Mouse (Mus musculus): ENCODE results near the gene Eif4g1.

Gene Eif4g1

DNA sequence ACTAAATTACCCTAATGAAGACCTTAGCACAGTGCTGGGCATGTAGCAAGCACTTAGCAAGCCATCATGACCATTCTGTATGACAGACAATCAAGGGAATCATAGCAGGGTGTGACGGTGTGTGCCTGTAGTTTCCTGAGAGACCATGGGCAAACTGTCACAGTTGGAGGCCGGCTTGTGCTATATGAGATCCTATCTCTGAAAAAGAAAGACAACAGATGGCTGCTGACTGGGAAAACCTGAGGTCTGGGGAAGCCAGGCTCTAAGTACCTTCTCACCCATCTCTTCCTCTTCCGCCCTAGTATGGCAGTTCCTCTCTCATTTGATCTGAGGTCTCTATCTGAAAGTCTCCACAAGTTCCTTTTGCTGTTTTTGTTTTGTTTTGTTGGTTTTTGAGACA is 37.7 kb downstream of the Eif4g1 start:
- no peak for DNase-seq (ENCODE audit: low spot score in 2 of 2)

DNA sequence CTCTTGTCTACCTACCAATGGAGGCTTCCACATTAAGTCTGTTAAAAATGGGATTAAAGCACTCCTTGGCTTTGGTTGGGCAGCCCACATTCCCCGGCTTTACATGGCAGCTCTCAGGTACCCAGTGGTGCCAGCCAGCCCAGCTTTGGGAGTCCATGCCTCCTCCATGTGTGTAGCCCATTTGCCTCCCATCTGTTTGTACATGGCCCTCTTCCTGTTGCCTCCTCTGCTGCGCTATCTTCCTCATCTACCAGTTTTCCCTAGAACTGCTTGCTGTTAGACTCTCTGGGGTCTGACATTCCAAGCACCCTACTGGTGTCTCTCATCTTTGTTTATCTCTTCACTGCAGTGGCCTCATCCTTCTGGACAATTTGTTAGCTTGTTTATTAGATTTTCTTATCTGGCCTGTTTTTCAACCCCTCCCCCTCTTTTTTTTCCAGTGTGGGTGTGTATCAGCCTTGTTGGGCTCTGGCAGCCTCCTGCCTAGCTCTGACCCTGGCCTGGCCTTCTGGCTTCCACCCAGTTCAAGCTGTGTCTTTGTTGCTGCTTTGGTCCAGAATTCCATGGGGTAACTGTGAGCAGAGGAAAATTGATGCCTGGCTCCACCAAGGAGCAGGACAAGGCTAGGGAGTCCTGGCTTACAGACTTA is 38.4 kb downstream of the Eif4g1 start:
- DNase-seq (ENCODE audit: low spot score in 2 of 2), result no peak

DNA sequence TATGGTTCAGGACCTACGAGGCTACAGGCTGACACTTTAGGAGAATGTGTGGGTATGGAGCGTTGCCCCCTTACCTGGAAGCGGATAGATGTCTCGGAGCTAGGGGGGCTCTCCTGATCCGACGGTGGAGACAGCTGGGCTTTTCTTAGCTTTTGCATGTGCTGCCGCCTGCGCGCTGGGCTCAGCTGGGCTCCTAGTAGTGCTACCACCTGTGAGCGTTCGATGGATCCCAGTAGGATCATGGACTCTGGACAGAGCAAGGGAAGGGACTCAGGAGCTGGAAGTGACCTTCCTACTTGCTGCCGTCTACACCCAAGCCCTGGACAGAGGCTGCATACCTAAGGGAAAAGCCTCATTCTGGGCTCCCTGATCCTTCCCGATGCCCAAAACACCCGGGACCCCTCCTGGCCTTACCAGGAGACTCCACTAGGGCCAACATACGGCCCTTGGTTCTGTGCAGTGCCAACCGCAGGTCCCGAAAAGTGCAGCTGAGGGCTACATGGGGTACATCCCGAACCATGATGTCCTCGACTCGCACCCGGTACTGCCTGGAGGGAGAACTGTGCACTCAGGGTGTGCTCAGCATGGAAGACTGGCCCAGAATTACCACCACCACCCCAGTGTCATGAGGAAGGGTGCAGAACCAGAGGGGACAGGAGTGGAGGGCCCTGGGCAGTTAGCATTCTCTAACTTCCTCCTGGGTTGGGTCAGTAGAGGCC is 40.3 kb downstream of the Eif4g1 start:
- DNase-seq (ENCODE audit: low spot score in 2 of 2), result no peak

DNA sequence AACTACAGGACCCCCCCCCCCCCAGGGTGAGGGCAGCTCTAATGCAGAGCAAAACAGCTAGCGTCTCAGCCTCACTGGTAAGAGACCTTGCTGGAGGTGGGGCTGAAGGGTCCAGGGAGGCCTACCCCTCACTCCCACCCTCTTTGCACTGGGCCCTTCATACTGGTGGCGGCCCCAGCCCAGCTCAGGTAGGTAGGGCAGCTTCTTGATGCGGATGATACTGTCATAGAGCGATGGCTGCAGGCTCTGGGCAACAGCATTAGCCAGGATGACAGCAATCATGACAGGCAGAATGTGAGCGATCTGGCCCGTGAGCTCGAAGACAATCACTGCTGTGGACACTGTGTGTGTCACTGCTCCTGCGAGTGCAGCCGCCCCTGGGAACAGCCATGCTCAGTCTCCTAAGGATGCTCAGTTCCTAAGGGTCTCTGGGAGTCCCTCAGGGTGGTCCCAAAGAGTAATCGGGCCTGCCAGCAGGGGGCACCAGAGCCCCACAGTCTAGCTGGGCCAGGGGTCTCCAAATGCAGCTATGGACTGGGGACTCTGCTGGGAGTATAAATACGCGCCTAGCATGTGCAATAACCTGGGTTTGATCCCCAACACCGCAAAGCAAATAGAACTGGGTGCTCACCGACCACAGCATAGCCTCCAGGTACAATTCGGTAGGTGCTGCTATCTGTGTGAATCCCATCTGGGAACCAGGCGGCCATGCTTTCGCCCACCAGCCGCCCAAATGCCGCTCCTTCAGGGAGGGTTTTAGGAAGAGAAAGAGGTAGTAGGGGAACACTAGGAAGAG is 41.0 kb downstream of the Eif4g1 start:
- no peak for DNase-seq (ENCODE audit: low spot score in 2 of 2)

DNA sequence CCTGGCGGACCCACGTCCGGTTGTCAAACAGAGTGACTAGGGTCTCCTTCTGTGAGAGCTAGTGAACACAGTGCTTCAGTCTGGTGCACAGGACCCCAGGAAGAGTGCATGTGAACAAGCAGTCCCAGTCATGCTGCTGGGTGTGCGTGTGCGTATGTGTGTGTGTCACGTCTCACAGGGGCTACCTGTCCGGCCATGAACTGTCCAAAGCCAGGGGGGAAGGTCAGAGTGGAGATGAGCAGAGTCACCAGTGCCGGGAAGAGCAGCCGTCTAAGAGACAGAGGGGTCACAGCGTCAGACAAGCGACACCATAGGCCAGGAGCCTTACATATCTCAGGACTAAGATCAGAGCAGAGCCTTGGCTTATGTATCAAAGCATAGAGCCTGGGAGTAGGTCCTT is 42.3 kb downstream of the Eif4g1 start:
- DNase-seq (ENCODE audit: low spot score in 2 of 2), result no peak

DNA sequence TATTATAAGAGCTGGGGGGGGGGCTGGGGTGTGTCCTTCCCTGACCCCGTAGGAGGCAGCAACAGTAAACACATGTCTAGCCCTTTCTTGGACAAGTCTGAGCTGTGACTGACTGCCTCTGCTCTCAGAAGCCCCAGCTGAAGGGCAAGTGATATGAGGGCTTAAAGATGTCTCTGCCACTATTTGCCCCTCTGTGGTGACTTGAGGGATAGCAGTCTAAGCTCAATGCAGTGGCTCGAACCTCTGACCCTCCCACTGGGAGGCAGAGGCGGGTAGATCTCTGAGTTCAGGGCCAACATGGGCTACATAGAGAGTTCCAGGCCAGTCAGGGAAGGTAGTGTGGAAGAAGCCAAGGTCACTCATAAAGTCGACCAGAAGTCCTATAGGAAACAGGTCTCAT is 42.7 kb downstream of the Eif4g1 start:
- DNase-seq (ENCODE audit: low spot score in 2 of 2), result no peak

DNA sequence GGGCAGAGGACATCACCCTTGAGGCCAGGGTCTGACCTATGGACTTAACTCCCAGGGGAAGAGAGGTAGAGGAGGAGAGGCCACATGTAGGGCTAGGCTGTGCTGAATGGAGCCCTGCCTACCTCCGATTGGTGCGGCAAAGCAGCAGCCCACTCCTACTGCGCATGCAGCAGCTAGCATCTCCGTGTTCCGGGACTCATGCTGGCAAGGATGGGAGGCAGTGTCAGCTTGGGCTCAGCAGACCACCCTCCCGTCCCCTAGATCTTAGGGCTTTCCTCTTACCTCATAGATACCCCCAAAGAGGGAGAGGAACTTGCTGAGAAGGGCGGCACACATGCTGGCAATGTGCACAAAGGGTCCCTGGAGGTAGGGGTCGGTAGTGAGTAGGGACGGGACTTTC is 44.1 kb downstream of the Eif4g1 start:
- DNase-seq (ENCODE audit: low spot score in 2 of 2), result no peak

DNA sequence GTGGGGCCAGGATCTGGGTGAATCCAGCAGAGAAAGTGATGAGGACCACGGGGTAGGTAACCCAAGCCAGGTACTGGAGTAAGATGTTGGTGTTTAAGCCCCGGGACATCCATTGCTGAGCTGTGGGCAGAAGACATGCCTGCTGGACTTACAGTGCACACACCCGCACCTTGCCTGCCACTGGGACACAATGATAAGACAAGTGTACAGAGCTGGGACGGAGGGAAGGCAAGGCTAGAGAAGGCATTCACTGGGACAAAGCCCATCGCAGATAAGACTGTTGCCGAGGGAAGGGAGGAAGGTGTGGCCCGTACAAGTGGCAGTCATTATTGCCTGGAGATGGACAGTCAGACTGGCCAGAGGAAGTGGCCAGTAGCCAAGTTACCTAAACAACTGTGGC is 44.8 kb downstream of the Eif4g1 start:
- DNase-seq (ENCODE audit: low spot score in 2 of 2), result no peak

DNA sequence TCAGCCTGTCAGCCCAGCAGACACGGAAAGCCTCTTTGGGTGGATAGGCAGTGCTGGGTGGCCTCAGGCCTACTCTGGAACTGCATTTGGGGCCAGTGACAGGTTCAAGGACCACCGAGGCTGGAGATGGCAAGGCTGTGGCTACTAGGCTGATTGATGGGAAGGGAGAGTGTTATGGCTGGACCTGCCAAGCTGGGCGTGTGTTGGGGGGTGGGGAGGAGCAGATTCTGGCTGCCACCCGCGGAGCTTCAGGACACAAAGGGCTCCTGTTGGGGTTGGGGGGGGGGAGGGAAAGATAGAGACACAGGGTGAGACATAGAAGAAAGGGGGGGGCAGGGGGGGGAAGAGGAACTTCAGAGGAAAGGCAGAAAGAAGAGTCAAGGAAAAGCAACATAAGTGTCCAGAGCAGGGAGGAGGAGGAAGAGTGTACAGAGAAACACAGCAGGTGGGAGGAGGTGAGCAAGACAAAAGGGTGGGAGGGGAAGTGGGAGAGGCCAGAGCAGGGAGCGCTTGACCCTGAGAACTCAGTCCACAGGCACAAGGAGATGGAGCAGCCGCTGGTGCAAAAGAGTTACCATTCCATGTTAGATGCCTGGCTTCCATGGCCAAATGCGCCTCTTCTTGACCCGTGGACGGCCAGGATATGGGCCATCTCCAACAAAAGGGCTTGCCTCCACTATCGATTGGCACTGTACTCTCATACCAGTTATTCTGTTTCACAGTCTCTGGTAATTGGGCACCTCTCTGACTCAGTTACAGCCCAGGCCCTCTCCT is 46.4 kb downstream of the Eif4g1 start:
- no peak for DNase-seq (ENCODE audit: low spot score in 2 of 2)

DNA sequence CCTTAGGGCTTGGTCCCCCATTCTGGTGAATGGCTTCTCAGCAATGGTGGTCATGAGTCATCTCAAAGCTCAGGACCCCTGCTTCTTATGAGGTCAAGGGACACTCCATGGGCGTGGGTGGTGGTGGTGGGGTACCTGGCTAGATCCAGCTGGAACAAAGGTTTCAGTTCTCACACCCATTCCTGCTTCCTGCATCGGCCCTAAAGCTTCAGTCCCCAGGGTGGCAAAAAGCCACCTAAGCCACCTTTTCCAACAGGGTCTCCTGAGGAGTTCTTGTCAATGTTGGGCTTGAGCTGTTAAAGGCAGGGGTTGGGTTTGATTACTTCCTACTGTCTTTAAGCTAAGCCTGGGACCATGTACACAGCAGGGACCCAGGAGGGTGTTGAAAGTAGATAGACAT is 47.0 kb downstream of the Eif4g1 start:
- DNase-seq (ENCODE audit: low spot score in 2 of 2), result no peak

DNA sequence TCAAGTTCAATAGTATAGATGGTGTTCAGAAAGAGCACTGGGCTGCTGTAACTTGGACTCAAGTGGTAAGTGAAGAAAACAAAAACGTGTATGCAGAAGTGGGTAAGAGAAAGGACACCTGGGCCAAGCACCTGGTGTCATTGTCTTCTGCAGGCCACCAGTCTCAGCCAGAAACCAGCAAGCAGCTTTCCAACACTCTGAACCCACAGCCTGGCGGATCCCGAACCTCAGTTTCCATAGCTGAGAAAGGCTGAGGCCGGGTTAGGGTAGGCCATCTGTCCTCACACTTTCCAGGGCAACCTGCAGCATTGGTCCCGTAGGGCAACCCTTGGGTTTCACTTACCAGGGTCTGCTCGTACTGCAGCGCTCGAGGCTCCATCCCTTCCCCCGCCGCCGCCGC is 47.5 kb downstream of the Eif4g1 start:
- DNase-seq (ENCODE audit: low spot score in 2 of 2), result no peak

DNA sequence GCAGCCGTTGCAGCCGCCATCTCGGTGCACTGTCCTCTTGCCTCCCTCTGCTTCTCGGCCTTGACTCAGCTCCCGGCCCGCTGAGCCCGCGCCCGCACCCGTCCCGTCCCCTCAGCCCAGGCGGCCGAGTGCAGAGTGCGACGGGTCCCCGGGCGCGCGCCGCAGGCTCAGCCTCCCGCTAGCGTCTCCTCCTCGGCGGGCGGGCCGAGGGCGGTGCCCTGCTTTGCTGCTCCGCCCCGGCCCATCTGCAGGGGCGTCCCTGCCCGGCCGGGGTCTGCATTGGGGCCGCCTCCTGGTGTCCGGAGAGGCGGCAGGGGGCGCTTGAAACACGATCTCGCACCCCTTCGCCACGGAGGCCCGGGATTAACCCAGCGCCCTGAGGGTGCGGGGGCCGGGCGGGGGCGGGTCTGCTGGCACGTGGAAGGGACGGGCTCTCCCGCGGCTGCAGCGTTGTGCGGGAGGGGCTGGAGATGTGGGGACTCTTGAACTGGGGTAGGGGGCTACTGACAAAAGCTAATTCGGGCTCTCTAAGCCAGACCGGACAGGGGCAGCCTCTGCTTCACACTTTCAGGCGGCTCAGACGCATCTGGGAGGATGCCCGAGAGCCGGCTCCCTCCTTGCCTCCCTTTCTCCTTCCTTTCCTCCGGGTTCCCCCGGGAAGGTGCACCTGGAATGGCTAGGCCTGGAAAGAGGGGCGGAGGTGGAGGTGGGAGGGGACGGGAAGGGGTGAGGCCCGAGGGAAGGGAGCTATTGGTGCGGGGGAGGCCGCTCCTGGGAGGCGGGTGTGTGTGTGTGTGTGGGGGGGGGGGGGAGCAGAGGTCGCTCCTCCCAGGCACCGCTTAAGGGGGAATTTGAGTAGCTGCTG is 48.1 kb downstream of the Eif4g1 start:
- DNase-seq (ENCODE audit: low spot score in 2 of 2), result peak; percentile 75 to 82

DNA sequence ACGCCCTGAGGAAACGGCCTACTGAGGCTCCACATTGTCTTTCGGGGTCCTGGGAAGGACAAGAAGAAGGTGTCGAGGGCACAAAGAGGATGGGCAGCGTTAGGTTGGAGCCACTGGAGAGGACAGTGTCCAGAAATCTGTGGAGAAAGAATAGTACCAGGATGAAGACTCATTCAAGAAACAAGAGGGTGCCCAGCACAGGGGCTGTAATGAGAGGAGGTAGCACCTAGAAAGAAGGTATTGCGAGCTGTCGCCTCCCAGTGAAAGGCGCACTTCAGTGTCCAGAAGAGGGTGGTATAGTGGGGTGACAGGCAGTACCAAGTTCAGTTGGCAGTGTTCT is 48.7 kb downstream of the Eif4g1 start:
- DNase-seq (ENCODE audit: low spot score in 2 of 2), result no peak

DNA sequence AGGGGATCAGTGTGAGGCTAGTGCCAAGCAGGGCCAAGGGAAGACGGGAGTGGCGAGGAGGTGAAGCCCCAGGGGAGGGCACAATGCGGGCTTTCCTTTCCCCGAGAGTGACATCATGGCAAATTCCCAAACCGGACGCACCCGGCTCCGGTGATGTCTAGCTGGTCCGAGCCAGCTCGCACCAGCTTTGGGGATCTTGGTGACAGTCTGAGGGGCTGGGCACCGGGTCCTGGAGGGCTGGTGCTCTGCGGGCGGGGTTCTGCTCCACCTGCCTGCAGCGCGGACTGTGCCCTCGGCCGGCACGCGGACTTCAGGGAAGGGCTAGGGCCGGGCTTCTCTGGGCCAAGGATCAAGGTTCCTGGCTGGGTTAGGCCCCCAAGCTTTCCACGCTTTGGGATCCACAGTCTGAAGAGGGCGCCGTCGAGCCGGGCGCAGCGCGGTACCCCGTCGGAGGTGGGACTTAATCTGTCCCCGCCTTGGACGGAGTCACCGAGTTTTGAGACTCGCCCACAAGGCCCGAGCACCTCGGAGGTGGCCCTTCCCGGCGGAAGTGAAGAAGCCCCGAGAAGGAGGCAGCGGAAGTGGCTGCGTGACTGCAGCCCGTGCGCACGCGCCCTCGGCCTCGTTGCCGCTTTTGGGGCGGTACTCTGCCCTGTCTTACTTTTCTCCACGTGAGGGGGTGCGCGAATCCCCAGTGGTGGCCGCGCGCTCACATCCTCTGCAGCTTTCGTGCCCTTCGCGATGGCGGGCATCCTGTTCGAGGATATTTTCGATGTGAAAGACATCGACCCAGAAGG is 49.3 kb downstream of the Eif4g1 start, which contains the start of the genes Polr2h and Clcn2:
Gene Polr2h (plus strand): TSS at position 485 of the 797 bp plus-strand sequence.
Gene Clcn2 (minus strand): TSS at position 566 of the 797 bp plus-strand sequence.
- DNase-seq (ENCODE audit: low spot score in 2 of 2), result peak; percentile 97

DNA sequence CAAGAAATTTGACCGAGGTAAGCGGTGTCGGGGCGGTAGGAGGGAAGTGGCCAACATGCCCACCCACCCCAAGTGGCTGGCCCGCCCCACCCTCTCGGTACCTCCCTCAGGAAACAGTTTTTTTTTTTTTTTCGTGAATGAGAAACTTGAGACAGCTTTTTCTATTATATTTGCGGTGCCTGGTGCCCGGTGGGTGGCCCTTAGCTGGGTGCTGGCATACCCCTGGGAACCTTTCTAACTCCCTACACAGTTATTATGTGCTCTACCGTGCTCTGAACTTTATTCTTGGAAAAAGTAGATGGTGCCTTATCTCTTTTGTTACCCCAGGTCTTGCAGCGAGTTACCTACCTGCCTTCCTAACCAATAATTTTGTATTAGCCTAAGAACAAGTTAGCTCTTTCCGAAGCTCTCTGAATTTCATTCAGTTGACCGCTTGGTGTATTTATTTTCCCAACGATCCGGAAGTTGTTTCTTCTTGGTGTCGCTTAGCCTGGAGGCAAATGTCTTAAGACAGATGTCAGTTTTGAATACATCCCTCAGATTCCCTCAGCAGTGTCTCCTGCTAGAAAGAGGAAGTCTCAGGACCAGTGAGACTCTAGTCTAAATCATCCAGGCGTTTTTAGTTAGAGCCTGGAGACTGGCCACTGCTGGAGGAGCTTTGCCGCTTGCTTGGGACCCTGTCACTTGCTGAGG is 50.0 kb downstream of the Eif4g1 start:
- DNase-seq (ENCODE audit: low spot score in 2 of 2), result no peak

DNA sequence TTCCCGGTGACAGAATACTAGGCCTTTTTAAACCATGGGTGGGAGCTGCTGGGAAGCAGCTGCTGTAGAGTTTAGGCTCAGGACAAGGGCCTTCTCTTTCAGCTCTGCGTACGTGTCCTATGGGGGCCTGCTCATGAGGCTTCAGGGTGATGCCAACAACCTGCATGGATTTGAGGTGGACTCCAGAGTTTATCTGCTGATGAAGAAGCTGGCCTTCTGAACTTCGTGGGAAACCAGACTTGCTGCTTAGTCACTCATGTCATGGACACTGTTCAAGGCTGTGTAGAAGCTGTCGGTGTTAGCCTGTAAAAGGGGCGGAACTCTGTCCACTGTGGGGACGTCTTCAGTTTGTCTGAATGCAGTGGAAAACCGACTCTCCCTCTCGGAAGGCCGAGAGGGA is 53.7 kb downstream of the Eif4g1 start:
- DNase-seq (ENCODE audit: low spot score in 2 of 2), result no peak

DNA sequence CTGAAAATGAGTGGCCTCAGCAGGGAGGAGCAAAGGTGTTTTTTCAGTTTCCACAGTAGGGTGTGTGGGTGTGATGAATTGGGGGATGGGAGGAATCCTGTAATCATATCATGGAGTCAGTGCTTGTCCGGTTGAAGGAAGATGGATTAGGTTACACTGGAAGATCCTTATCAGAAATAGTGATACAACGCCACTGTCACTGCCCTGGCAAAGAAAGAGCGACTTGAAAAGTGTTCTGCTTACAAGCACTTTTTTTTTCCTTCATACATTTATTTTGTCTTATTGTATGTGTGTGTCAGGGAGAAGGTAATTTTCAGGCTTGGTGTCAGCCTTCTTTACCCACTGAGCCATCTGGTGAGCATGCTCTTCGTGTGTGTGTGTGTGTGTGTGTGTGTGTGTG is 54.6 kb downstream of the Eif4g1 start:
- no peak for DNase-seq (ENCODE audit: low spot score in 2 of 2)

DNA sequence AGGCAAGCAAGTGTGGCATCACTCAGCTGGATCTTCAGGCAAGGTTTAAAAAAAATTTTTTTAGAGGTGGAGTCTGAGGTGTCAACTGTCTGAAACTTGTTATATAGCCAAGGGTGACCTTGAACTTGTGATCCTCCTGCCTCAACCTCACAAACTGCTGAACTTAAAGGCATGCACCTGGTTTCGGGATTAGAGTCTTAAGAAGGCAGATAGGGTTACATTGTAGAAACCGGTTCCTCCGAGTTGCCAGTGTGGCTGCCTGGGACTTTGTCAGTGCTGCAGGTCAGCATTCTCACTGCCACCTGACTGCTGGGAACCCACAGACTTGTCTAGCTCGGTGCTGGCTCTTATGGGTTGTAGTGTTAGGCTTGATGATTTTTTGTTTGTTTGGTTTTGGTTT is 55.1 kb downstream of the Eif4g1 start:
- DNase-seq (ENCODE audit: low spot score in 2 of 2), result no peak

DNA sequence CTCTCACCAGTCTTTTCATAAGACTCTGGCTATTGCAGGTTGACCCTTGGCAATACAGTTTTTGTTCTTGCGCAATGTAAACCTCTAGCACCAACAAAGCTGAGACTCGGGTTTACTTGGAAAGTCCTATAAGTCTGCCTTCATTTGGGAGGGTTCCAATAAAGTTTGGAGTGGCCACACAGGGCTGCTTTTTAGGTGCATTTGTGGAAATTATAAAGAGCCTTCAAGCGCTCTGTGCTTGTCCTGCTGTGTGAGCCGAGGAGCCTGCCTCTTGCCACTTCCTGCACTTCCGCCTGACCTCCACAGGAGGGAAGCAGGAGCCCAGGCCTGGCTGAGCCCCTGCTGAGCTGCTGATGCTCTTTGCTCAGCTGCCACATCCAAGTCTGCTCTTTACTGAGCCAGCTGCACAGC is 56.2 kb downstream of the Eif4g1 start:
- DNase-seq (ENCODE audit: low spot score in 2 of 2), result peak; percentile 70 to 76

DNA sequence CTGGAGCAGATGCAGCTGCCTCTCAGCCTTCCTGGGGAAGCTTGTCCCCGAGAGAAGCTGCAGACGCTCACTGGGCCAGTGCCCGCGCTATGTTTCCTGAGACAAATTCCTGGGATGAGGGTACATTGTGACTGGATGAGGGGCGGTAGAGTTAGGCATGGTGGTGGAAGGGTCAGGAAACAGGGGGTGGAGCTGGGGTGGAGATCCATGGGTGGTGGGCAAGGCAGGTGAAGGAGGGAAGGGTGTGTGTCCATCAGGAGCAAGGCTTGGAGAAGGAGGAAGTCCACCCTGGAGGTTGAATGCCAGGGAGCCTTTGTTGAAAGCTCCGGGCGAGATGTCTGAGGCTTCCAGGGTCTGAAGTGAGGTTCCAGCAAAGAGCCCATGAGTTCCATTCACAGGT is 57.2 kb downstream of the Eif4g1 start:
- DNase-seq (ENCODE audit: low spot score in 2 of 2), result no peak
